Mouse (Mus musculus) adrenal gland, postnatal 14 days (tissue): ENCODE results near the gene Lrrc25. TPM values are rescaled to one million over a fixed set of nuclear protein-coding genes. Genes with fewer than 3 reads are reported as not detected.
A peak's percentile ranks its signal among the peaks of the same experiment; 100 is the strongest.

Source experiments
- DNase-seq: peaks from one replicate; pipeline ENCODE4 v3.0.0; 2021; ENCODE audit warnings: mixed read lengths
- total RNA-seq: library from RNA; stranded (reverse); gene quantifications from 2 replicates; pipeline ENCODE4 v1.2.3, GENCODE M21; 2021

Lrrc25 gene
- total RNA-seq, 1 experiment from 2014 or later = 2.0 TPM

DNA sequence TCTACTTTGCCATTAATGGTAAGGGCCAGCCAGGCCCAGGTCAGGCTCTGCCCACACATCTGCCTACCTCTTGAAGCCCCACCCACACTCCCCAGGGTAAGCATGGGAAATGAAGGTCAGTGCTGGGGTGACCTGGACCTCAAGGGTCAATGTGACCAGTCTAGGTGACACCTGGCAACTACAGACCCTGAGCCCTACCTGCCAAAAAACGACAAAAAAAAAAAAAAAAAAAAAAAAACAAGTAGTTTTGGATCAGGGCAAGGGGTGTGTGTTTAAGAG is 32.1 kb downstream of the Lrrc25 start:
- DNase-seq = no peak

- DNase-seq = no peak
These were observed 33.0 kb downstream of the Lrrc25 start for GRCm38 (mm10) chr8:70648921-70649320.

DNA sequence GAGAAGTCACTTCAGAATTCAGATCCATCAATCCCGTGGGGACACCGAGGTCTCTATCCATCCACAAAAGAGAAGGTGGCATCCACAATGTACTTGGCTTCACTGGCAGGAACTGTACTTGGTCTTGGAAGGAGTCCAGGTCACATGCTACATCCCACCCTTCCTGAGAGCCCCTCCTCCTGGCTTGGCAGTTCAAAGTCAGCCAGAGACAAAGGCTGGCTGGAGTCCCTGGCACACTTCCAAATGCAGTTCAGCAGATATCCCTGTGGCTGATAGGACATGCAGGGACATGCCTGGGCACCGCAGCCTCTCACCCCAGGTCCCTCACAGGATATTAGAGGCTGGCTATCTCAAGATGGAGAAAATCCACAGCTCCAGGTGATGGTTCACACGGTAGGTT is 33.4 kb downstream of the Lrrc25 start:
- DNase-seq = peak; percentile 92

DNA sequence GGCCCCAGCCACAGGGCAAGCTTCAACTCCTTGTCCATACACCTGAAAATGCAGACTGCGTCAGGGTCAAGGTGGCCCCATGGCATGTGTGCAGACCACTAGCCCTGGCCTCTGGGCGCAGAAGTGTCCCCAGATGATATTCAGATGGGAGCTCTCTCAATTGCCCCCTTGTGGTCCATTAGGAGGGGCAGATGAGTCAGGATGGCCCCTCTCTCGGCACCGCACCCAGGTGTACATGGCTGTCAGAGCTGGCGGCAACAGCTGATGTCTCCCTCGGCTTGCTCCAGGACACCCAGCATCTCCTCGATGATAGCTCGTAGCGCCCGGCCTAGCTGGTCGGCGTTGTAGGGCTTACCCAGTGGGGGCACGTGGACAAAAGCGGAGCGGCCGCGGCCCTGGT is 34.4 kb downstream of the Lrrc25 start:
- DNase-seq = no peak

- DNase-seq = peak; percentile 87
These were observed 37.3 kb downstream of the Lrrc25 start for GRCm38 (mm10) chr8:70653226-70653625.

- no peak for DNase-seq
These were observed 38.2 kb downstream of the Lrrc25 start for GRCm38 (mm10) chr8:70654121-70654520.

DNA sequence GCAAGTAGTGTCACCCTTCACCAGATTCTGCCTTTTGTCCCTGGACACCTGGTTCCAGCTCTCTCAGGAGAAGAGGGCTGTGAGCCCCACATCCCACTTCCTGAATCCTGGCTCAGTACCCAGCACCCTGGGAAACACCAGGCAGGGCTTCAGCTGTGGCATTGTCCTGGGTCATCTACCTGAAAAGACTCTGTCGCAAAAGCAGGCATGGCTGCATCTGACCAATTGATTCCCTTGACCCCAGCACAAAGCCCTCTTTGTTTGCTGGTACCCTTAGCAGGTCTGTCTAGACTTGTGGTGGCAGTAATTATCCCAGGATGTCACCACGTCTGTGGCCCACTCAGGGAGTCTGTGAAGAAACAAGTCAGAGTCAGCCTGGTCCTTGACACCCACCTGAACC is 39.5 kb downstream of the Lrrc25 start:
- DNase-seq = no peak

DNA sequence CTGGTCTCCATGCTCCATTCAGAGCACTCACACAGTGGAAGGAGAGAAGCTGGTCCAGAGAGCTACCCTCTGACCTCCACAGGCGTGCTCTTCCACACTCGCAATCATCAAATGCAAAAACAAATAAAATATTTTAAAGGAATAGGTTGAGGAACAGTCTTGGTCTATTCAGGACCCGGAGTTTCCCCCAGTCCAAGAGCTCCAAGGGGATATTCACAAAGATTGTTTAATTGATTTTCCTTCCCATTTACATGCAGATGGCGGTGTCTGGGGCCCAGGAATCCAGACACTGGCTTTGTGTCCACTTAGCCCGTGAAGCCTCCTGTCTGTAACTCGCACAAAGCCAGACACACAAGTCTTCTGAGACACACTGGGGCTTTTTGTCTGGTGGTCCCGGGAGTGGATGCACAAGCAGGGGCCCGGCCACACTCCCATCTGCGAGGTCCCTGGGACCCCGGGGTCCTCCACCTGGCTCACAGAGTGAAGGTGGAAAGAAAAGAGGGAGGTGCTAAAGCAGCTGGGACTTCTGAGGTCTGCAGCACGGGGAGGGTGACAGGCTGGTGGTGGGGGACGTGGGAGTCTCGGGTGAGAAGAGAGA is 40.3 kb downstream of the Lrrc25 start:
- DNase-seq = no peak

GRCm38 (mm10) chr8:70657214-70657613 is 41.3 kb downstream of the Lrrc25 start:
- no peak for DNase-seq

GRCm38 (mm10) chr8:70657739-70658138 is 41.8 kb downstream of the Lrrc25 start:
- peak; percentile 76 for DNase-seq

- DNase-seq = no peak
These were observed 43.1 kb downstream of the Lrrc25 start for GRCm38 (mm10) chr8:70658897-70659603.

- peak; percentile 94 for DNase-seq
These were observed 43.8 kb downstream of the Lrrc25 start for GRCm38 (mm10) chr8:70659604-70660272.

DNA sequence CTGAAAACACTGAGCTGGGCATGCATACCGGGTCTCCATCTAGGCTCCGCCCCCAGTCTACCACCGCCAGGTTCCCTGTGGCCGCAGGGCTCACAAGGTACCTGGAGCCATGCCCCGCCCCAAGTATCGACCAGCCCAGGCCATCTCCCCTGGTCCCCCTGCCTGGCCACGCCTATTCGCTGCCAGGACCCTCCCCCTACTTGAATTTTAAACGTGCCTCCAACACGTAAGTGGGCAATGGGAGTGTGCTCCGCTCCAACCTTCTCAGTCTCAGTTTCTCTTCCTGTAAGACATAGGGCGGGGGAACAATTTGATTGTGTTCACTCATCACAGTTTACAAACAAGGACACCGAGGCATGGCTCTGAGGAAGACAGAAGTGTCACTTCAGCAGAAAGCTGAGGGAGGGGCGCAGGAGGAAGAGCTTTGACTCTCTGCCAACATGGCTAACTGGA is 44.3 kb downstream of the Lrrc25 start, which contains the start of gene Pgpep1:
Gene Pgpep1 (minus strand): TSS at position 116 of the 453 bp plus-strand sequence.
- DNase-seq = no peak

DNA sequence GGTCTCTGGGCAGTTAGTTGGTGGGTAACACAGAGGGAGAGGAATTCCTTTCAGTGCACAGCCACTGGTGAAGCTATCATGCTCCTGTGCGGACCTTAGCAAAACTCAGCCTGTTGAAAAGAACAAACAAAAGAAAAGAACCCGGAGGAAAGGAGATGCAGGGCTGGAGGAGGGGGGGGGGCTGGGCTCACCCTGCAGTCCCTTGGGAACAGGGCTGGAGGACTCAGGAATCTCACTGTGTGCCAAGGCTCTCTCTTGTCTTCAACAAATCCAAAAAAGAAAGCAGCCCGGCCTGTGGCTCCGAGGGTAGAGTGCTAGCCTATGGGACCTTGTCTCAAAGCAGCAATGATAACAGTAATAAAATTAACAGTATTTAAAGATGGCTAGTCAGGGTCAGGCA is 47.7 kb downstream of the Lrrc25 start:
- no peak for DNase-seq

- no peak for DNase-seq
These were observed 48.7 kb downstream of the Lrrc25 start for GRCm38 (mm10) chr8:70664631-70665030.

DNA sequence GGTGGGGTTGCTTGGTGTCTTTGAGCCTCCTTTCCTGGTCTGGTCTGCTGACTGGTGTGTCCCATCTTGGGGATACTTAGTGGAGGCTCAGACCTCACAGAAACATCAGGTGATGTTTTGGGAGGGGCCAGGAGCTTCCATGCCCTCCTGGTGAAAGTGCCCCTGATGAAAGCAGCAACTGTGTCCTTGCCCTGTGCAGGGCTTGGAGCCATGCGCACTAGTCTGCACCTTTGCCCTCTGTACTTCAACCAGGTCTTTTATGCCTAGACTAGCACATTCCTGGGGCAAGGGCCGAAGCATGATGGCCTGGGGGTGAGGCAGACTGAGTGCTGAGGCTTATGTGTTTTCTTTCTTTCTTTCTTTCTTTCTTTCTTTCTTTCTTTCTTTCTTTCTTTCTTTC is 49.6 kb downstream of the Lrrc25 start:
- DNase-seq = no peak

- DNase-seq = peak; percentile 55
These were observed 51.1 kb downstream of the Lrrc25 start for GRCm38 (mm10) chr8:70667071-70667470.

Other genes with a start within 250 kb of the Lrrc25 start
- gene Comp, start 242.6 kb upstream of the Lrrc25 start, total RNA-seq = 1.4 TPM in 1 of 2 replicates, not detected in the other
- gene Crtc1, start 176.6 kb upstream of the Lrrc25 start, total RNA-seq = 19.4 and 20.6 TPM in 2 replicates
- gene Klhl26, start 139.2 kb upstream of the Lrrc25 start, total RNA-seq = 15.7 and 16.3 TPM in 2 replicates
- gene Tmem59l, start 128.8 kb upstream of the Lrrc25 start, total RNA-seq = 4.6 and 5.6 TPM in 2 replicates
- gene Crlf1, start 123.0 kb upstream of the Lrrc25 start, total RNA-seq = not detected in 2 replicates
- 116 and 123 TPM in 2 replicates for gene Rex1bd, start 109.4 kb upstream of the Lrrc25 start, total RNA-seq
- 1,600 and 1,776 TPM in 2 replicates for gene Uba52, start 105.4 kb upstream of the Lrrc25 start, total RNA-seq
- gene Fkbp8, start 88.4 kb upstream of the Lrrc25 start, total RNA-seq = 235 and 252 TPM in 2 replicates
- gene Kxd1, start 88.2 kb upstream of the Lrrc25 start, total RNA-seq = 78.9 and 83.1 TPM in 2 replicates
- gene Ell, start 76.7 kb upstream of the Lrrc25 start, total RNA-seq = 22.4 and 22.9 TPM in 2 replicates
- gene Isyna1, start 21.8 kb upstream of the Lrrc25 start, total RNA-seq = 77.2 and 84.7 TPM in 2 replicates
- gene Ssbp4, start 7.3 kb upstream of the Lrrc25 start, total RNA-seq = 84.4 and 102 TPM in 2 replicates
- gene Gdf15, start 16.3 kb downstream of the Lrrc25 start, total RNA-seq = 0.79 and 1.0 TPM in 2 replicates
- 73.1 and 86.5 TPM in 2 replicates for gene Pgpep1, start 44.2 kb downstream of the Lrrc25 start, total RNA-seq
- 76.0 and 78.6 TPM in 2 replicates for gene Lsm4, start 57.1 kb downstream of the Lrrc25 start, total RNA-seq
- 165 and 174 TPM in 2 replicates for gene Jund, start 82.8 kb downstream of the Lrrc25 start, total RNA-seq
- 0.11 and 0.19 TPM in 2 replicates for gene Iqcn, start 87.3 kb downstream of the Lrrc25 start, total RNA-seq
- 0.70 TPM in 1 of 2 replicates, not detected in the other for gene Gm3336, start 102.4 kb downstream of the Lrrc25 start, total RNA-seq
- gene Pde4c, start 107.6 kb downstream of the Lrrc25 start, total RNA-seq = 1.9 TPM in 2 replicates
- gene Rab3a, start 138.5 kb downstream of the Lrrc25 start, total RNA-seq = 56.2 and 75.1 TPM in 2 replicates
- 113 and 123 TPM in 2 replicates for gene Mpv17l2, start 144.8 kb downstream of the Lrrc25 start, total RNA-seq
- gene Pik3r2, start 160.6 kb downstream of the Lrrc25 start, total RNA-seq = 35.4 and 44.0 TPM in 2 replicates
- gene Mast3, start 188.9 kb downstream of the Lrrc25 start, total RNA-seq = 22.9 and 28.2 TPM in 2 replicates
- 0.34 TPM in 1 of 2 replicates, not detected in the other for gene Il12rb1, start 192.3 kb downstream of the Lrrc25 start, total RNA-seq
- gene Arrdc2, start 223.6 kb downstream of the Lrrc25 start, total RNA-seq = 12.5 and 15.8 TPM in 2 replicates
- 2.9 and 3.8 TPM in 2 replicates for gene Kcnn1, start 247.1 kb downstream of the Lrrc25 start, total RNA-seq